Mouse (Mus musculus): ENCODE data around the gene Plscr2.
"Not testable (repeated sequence)": the region's sequence is repeated elsewhere in the genome, so short reads cannot be mapped to it uniquely, and the experiment has no call there.

Gene Plscr2

GRCm38 (mm10) chr9:92273956-92274762 is 1.2 kb upstream of the Plscr2 start:
- no peak for DNase-seq

DNA sequence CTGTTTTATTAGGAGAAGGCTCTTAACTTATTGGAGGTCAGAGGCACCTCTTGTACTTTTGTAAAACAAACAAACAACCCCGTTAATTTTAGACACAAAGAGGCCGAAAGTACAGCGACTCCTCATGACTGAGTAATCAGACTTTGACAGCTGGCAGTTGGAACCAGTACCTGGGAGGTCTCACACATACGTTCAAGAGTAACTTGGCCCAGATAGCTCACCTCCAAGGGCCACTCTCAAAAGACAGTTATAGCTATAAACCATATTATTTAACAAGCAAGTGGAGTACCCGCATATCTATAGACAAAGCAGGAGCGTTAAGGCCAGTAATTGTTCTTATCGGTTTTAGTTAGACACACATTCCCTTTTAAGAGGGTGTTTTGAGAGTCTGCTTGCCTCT is 958 bp downstream of the Plscr2 start:
- no peak for DNase-seq

DNA sequence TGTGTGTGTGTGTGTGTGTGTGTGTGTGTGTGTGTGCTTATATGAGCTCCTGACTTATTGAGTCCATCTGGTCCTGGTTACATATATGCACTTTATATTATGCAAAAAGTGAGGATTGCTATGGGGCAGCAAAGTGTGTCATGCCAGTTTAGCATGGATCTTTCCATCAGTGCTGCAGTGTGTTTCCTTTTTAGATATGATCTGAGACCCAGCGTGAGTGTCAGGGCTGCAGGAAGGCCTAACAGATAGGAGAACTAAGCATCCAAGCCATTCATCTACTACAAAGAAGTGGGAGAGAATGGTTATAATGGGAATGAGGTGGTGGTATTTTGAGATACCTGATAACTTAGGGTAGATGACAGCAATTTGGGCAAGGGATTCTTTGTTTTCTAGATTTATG is 4.6 kb downstream of the Plscr2 start:
- DNase-seq: no peak

- no peak for DNase-seq
Measured at GRCm38 (mm10) chr9:92282563-92283171, 7.3 kb downstream of the Plscr2 start.

DNA sequence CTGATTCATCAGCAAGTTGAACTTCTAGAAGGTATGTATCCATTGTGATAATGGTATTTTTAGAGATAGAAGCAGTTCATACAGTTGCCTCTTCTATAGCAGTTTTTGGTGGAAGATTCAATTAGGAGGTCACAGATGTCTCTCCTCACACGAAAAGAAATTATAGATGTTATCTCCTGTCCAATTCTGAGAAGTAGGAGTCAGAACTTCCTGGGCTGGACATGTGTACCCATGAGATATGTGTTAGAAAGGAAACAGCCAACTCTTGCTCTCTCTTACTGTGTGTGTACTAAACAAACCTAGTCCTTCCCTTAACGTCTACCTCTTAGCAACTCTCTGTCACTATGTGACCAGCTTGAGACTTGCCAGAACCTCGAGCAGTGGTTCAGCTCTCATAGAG is 14.3 kb downstream of the Plscr2 start:
- no peak for DNase-seq

DNA sequence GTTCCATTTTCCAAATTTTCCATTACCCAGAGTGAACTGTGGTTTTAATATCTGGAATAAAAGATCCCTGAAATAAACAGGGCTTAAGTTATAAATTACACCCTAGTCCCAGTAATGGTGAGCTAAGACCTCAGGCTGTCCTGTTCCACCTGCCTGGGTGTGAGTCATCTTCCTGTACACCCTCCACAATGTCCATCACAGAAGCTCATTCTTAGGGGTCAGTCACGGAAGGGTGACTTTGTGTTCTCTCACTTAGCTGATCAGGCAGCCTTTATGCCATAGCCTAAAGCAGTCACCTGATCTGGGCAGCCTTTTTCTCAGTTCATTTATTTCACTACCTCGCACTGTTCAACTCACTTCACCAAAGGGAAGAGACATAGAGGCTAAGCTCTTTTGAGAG is 16.8 kb downstream of the Plscr2 start:
- DNase-seq: no peak

- no peak for DNase-seq
Measured at GRCm38 (mm10) chr9:92292922-92293321, 17.5 kb downstream of the Plscr2 start.

DNA sequence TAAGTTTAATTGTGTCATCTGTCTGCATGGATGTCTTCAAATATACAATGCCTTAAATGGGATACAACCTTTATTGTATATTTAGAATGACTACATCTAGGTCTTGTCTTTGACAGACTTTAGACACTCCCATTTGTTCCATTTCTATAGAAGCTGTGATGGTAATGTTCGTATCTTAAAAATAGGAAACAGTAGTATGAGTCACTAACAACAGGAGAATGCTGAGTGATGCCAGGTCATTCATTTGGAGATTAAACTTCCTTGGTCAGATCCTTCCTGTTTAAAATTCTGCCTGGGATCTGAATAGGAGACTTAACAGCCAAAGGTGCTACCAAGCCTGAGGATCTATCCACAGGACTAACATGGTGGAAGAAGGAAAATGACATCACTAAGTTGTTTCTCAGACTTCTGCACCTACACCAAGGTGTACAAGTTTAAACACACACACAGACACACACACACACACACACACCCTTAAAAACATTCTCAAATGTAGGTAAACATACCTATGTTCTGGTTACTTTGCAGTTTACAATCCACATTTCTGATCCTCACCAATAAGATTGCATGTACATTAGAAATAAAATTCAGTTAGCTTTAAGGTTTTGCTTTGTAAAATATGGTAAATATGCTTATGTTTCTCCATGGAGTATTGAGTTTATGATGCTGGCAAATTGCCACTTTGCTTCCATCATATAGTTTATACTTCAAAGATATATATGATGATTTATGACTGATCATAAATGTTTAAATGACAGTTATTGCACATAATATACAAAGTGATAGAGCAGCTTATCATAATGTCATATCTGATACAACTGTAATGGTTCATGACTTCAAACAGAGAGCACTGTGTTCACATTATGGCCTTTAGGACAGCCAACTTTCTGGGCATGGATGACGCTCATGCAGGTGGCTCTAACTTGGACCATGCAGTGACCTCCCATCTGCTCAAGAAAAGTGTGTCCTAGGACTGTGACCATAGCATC is 18.5 kb downstream of the Plscr2 start:
- DNase-seq: no peak

DNA sequence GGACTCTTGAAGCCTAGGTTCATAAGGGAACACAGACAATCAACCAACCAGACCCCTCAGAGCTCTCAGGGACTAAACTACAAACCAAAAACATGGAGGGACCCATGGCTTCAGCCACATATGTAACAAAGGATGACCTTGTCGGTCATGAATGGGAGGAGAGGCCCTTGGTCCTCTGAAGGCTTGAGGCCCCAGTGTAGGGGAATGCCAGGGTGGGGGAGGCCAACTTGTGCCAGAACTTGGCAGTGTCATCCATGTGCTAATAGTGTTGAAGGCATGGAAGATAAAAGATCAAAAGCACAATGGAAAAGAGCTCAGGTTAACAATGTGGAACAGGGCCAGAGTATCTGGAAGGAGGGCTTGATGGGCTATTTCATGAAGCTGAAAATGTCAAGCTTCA is 22.9 kb downstream of the Plscr2 start:
- DNase-seq: no peak

DNA sequence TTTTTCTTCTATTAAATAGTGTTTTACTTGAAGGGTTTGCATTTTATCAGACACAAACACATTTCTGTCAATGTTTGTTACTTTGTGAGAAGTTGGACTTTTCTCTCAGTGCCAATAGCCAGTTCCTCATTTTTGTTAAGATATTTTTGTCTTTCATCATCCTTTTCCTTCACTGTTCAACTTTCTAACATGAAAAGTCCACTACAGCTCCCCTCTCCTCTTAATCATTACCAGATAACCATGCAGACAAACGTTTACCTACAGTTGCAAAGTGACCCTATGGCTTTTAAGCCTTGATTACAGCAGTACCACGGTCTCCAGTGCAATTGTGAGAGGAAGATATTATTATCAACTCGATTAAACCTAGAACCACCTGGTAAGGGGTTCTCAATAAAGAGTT is 25.8 kb downstream of the Plscr2 start:
- DNase-seq: no peak

- no peak for DNase-seq
Measured at GRCm38 (mm10) chr9:92305075-92305474, 29.7 kb downstream of the Plscr2 start.

- no peak for DNase-seq
Measured at GRCm38 (mm10) chr9:92305620-92306220, 30.3 kb downstream of the Plscr2 start.

DNA sequence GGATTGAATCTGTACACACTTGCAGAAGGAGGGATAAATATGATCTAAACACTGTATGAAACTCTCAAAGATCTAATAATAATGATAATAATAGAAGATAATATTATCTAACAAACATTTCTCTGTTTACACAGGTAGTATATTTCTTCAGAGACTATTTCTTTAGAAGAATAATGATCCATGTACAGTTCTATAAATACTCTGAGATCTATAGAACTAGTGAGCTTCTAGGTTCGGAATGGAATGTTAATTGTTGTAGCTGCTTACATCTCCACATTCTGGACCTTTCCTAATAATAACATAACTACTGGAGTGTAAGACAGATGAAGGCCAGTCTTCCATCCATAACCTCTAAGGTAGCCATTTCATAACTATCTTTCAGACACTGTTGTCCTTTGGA is 33.7 kb downstream of the Plscr2 start, which contains the start of gene 1700057G04Rik:
1700057G04Rik (plus strand) TSS at position 301 of the 400 bp plus-strand sequence.
- DNase-seq: no peak

- DNase-seq: no peak
Measured at GRCm38 (mm10) chr9:92316791-92317190, 41.4 kb downstream of the Plscr2 start.

DNA sequence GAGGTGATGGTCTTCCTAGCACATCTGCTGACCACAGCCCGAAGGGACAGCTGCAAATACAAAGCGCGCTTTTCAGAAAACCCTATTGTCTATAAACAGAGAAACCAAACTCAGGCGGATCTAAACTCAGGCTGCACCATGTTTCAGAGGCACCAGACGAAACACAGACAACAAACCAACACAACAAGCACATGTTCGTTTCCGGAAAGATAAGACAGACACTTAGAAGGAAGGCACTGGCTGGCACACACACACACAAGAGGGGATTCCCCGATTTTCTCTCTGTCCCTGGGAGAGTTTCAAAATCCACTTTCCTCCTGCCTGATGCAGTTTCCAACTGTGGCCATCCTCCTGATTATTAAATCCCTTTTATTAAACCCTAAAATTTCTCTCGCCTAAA is 50.5 kb downstream of the Plscr2 start:
- not testable (repeated sequence) for DNase-seq

GRCm38 (mm10) chr9:92326813-92327212 is 51.4 kb downstream of the Plscr2 start:
- no peak for DNase-seq

GRCm38 (mm10) chr9:92331383-92331782 is 56.0 kb downstream of the Plscr2 start:
- no peak for DNase-seq

GRCm38 (mm10) chr9:92334845-92335244 is 59.4 kb downstream of the Plscr2 start:
- DNase-seq: no peak

GRCm38 (mm10) chr9:92335277-92335818 is 59.9 kb downstream of the Plscr2 start:
- no peak for DNase-seq

DNA sequence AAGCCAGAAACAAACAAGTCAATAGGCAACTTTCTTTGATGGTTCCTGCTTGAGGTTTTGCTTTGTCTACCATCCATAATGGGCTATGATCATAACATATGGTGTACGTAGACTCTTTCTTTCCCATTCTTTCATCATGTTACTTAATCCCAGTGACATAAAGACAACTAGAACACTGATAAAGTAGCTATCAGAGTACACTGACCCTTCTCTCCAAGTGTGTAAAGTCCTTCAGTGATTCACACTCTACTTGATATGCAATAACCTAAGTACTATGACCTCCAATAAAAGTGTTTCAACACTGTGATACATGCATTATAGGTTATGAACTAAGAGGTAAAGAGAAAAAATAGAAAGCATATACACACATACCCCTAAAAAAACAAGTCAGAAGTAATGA is 61.7 kb downstream of the Plscr2 start:
- DNase-seq: no peak

DNA sequence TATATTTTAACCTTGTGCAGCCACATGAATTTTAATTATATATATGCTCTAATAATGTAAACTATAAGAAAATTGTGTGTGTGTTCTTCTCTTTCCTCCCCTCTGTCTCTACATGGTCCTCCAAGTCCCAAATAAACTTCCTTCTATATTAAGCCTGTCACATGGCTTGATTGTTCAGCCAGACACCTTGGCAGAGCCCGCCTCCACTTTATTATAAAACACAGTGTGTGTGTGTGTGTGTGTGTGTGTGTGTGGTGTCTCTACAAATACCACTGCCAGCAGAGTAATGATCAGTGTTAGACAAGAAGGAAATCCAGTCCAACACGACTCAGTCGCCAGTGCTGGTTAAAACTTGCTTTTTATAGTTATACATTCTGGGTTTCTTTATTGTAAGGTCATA is 62.3 kb downstream of the Plscr2 start:
- no peak for DNase-seq

DNA sequence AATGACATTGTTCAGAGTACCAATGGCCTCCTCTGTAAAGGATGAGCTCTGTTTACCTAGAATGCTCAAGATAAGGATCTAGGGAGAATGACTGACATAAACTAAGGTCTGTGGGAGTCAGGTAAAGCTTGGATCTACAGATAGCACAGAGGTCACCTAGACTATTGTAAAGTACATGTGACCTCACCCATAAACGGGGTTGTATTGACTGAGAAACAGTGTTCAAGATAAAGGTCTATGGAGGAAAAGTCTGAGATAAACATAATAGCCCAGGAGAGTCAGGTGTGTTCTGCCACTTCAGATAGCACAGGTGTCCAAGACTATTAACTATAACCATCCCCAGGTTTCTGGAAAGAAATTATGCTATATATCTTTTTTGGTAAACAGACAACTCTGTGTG is 63.6 kb downstream of the Plscr2 start:
- DNase-seq: no peak

All from spleen, adult 18-20 months (tissue).